Mouse (Mus musculus) mature B cell (primary cell): Measurements from ENCODE around the gene Carm1.
"Not testable (repeated sequence)": the region's sequence is repeated elsewhere in the genome, so short reads cannot be mapped to it uniquely, and the experiment has no call there.

Source experiments
- in situ Hi-C: fragments of 300-500 bp; cut with MboI; formaldehyde crosslinking; loops from 2 replicates; pipeline ENCODE4 v1.14.3; 2019

The Carm1 gene

DNA sequence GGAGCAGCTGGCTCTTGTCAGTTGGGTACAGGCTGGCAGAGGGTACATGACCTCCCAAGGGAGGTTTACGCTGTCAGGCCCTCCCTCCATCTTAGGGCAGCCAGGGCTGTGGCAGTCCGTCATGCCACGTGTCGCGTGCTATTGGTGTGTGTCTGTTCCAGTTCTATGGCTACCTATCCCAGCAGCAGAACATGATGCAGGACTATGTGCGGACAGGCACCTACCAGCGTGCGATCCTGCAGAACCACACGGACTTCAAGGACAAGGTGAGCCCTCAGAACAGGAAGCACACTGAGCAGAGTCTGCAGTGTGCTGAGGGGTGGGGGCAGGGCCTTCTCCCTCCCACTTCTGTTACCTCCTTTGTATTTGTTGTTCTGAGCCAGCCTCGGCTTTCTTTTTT lies 28.6 kb downstream of the Carm1 start:
- in situ Hi-C loops, result no loop called here

DNA sequence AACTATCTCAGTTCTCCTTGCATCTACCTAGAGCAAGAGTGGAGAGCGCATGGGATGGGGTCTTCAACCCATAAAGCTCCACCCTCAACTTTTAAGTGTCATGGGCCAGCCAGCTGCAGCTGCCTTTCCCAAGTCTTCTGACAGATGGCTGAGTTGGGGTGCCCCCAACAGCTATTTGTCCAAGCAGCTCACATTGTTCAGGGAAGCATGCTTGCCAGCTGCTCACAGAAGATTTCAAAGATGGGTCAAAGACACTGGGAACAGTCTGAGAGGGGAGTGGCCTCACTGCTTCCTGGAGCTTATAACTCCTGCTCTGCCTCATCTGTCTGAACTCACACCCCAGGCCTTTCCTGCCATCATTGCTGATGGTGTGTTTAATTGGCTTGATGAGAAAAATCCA lies 29.6 kb downstream of the Carm1 start:
- in situ Hi-C loops, result no loop called here

DNA sequence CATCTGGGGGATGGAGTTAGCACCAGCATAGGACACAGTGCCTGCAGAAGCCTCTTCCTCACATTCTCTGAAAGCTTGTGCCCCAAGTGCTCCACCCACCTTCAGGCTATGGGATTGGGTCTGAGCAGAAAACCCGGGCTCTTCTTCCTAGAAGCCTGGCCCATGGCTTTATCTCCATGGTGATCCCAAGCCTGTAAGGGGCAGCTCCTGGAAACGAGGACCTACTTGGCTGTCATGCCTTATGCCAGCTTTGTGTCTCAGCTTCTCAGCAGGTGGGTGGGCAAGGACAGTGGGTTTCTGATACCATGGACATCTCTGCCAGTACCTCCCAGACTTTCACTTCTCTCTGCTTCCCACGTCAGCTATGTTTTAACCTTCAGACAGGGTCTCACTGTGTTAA lies 31.5 kb downstream of the Carm1 start:
- in situ Hi-C loops, result no loop called here

DNA sequence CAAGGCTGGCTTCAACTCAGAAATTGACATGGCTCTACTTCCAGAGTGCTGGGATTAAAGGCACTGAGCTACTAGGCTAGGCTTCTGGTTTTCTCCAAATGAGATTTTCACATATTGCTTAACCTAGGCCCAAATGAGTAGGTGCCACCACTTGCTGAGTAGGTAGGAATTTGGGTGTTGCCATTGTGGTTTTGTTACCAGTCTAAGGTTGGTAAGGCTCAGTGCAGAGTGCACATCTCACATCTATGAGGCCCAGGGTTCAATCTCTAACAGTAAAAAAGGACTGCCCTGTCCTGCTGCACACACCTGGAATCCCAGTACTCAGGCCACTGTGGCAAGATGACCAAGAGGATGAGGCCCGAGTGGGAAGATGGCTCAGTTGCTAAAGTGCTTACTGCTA lies 38.7 kb downstream of the Carm1 start:
- in situ Hi-C loops, result no loop called here

DNA sequence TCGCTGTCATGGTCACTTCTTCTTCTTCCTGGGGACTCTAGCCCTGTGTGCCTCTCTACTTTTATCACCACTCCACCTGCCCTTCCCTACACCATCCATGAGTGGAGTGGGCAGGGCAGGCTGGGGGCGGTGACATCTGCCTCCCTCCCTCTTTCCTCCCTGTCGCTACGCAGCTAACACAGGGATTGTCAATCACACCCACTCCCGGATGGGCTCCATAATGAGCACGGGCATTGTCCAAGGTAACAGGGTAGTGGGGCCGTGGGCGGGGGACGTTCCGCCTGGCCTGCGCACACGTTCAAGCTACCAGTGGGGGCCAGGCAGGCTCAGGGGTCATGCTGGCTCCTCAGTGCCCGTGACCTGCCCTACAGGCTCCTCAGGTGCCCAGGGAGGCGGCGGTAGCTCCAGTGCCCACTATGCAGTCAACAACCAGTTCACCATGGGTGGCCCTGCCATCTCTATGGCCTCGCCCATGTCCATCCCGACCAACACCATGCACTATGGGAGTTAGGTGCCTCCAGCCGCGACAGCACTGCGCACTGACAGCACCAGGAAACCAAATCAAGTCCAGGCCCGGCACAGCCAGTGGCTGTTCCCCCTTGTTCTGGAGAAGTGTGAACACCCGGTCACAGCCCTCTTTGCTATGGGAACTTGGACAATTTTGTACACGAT lies 41.1 kb downstream of the Carm1 start:
- in situ Hi-C loops, result no loop called here

DNA sequence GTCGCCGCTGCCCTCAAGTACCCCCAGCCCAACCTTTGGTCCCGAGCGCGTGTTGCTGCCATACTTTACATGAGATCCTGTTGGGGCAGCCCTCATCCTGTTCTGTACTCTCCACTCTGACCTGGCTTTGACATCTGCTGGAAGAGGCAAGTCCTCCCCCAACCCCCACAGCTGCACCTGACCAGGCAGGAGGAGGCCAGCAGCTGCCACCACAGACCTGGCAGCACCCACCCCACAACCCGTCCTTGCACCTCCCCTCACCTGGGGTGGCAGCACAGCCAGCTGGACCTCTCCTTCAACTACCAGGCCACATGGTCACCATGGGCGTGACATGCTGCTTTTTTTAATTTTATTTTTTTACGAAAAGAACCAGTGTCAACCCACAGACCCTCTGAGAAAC lies 41.7 kb downstream of the Carm1 start:
- in situ Hi-C loops, result no loop called here

DNA sequence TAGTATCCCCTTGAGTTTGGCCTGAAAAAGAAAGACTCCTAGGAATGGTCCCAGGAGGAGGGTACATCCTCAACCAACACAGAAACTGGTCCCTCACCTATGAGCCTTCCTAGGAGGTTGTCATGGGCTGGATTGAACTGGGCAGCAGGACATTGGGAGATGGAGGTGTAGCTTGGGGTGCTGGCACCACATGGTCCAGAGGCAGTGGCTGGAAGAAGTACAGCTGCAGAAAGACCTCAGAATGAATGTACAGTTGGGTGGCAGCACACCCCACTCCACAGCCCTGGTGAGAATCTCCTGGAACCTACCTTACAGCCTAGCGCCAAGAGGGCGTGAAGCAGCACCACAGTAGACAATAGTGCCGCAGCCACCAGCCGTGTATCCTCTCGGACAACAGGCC lies 42.8 kb downstream of the Carm1 start:
- in situ Hi-C loops, result no loop called here

DNA sequence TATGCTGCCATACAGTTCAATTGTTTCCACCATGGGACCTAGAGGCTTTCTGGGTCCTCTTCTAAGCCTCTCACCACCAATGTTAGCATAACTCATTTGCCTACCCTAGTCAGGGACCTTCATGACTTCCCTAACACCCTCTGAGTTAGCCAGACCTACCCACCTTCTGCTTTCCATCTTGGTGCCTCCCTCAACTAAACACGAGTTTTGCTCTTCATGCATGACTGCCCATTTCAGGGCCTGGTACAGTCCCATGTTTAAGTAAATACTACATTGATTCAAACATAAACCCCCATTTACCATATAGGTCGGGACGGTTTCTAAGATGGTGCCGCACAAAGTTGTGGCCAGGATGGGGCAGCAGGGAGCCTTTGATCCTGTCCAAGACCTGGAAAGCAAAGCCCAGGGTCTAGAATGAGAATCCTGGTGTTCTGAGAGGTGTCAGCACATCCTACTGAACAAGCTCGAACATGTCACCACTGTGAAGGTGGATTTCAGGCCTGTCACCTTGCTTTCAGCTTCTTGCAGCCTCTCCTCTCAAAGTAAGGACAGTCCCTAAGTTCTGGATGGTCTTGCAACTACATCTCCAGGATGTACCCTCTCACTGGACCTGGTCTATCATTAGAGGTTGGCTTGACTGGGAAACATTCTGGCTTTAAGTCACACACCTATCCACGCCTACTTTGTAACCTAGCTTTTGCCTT lies 44.6 kb downstream of the Carm1 start:
- in situ Hi-C loops, result no loop called here

DNA sequence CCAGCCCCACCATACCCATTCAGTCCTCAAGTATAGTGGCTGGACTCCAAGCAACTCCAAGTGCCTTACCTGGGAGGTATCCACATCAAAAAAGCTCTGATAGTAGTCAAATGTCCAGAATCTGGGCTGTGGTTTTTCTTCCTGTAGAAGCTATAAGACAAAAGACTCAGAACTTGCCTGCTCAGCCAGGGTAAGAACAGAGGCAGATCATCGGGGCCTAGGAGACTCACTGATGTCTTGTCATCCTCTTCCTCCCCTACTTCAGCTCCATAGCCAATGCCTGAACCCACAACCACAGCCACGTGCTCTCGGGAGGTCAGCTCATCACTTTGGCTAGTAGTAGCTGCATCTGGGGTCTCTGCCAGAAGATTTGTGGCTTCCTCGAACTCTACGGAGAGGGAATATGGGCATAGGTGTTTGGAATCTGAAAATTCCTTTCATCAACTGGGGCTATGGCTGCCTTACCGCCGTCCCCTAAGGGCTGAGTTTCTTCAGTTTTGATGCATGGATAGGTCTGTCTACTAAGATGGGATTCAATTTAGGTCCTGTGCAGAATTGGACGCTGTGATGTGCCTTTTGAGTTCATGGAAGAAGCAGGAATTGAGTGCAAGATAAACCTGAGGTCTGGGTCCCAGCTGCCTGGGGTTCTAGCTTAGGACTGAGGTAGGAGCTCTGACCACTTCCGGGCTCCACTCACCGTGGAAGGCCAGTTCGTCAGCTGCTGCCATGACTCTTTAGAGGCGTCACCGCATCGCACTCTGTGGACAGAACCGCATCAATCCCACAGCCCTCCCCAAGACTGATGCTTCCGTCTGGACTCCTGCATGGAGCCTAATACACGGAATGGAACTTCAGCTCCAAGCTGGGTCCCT lies 45.4 kb downstream of the Carm1 start:
- in situ Hi-C loops, result no loop called here

DNA sequence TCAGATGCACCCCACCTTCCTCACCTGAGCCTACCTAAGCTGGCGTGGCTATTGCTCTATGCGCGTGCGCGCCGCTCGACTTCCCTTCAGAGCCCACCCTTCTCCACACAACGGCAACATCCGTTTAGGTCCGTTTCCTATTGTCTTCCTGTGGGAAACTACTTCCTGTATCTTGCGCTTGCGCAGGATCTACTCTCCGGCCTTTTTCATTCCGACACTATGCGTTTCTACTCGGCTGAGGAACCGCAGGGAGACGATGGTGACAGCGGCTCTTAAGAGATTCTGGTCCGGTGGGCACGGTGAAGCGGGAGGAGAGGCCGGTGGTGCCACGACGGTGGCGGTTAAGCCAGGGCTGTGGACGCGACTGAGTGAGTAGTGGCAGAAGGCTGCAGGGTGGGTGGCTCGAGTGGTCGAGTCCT lies 46.0 kb downstream of the Carm1 start, which contains the start of the genes Timm29 and Yipf2:
Gene Timm29, plus strand, starts transcription at position 20 of the 419 bp plus-strand sequence.
Gene Yipf2, minus strand, starts transcription at position 126 of the 419 bp plus-strand sequence.
- in situ Hi-C loops, result no loop called here

DNA sequence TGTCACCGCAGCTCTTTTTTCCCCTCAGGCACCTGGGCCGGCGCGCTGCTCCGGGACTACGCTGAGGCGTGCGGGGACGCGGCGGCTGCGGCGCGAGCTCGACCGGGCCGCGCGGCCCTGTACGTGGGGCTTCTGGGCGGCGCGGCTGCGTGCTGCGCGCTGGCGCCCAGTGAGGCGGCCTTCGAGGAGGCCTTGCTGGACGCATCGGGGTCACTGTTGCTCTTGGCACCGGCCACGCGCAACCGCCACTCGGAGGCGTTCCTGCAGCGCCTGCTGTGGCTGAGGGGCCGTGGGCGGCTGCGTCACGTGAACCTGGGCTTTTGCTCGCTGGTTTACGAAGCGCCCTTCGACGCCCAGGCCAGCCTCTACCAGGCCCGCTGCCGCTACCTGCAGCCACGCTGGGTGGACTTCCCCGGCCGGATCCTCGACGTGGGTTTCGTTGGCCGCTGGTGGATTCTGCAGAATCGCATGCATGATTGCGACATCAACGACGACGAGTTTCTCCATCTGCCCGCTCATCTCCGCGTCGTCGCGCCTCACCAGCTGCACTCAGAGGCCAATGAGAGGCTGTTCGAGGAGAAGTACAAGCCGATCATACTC lies 46.5 kb downstream of the Carm1 start:
- in situ Hi-C loops, result no loop called here

DNA sequence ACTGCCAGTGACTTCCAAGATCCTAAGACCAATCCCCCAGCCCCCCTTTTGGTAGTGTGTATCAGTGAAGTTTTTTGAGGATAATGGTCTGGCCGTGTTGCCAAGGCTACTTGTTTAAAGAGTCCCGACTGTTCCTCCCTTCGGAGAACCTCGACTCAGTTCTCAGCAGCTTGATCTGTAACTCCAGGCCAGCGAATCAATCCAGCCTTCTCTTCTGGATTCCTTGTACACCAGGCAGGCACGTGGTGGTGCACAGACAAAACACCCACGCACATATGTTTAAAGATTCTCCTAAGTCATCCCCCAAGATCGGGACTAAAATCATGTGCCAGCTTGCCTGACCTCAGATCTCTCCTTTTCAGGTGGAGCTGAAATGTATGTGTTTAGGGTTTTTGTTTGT lies 47.7 kb downstream of the Carm1 start:
- in situ Hi-C loops, result not testable (repeated sequence)

DNA sequence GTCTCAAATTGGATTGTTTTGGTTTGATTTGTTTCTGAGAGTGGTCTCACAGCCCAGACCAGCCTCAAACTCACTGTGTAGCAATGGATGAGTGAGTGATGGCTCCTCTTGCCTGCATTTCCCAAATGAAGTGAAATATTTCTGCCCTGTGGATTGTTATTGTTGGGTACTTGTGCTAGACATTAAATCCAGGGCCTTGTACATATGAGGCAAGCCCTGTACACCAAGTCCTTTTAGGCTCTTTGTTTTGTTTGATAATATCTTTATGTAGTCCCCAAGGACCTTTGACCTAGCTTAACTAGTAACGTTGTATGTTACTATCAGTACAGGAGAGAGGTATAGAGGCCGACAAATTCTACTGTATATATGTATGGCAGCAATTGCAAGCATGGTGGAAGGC lies 48.1 kb downstream of the Carm1 start:
- in situ Hi-C loops, result no loop called here

DNA sequence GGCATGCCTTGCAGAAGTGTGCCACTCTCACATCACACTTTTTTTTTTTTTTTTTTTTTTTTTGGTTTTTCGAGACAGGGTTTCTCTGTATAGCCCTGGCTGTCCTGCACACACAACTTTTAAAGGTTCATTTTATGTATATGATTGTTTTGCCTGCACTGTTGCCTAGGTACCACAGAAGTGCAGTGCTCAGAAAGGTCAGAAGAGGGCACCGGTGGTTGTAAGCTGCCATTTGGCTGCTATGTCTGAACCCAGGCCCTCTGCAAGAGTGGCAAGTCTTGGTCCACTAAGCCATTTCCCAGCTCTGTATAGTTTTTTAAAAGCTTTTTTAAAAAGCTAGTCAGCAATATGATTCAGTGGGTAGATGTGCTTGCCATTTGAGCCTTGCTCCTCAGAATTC lies 51.5 kb downstream of the Carm1 start:
- in situ Hi-C loops, result no loop called here

DNA sequence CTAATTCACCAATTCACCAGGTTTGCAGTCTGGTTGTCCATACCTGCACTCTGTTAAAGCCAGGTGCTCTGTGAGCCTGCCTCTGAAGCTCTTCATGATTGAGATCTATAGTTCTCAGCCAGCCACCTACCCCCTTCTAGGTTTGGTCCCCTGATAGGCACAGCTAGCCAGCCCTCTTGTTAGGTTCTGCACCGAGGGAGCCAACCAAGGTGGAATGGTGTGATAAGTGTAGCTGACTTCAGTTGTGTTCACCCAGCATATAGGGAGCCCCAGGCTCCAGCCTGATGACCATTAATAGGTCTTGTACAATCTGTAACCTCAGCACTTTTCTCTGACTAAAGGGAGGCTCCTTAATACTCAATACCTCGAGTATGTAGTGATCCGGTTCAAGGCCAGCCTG lies 53.5 kb downstream of the Carm1 start:
- in situ Hi-C loops, result no loop called here

DNA sequence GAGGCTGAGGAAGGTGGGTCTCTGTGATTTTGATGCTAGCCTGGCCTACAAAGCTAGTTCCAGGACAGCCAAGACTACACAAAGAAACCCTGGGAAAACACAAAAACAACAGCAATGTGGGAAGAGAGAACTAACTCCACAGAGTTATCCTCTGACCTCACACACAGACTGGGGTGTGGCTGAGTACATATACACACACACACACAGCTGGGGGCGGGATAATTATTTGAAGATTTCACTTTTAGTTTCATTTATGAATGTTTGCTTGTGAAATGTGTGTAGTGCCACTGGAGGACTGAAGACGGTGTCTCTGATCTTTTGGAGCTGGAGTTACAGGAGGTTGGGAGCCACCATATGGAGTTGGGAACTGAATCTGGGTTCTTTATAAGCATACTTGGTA lies 54.4 kb downstream of the Carm1 start:
- in situ Hi-C loops, result no loop called here

DNA sequence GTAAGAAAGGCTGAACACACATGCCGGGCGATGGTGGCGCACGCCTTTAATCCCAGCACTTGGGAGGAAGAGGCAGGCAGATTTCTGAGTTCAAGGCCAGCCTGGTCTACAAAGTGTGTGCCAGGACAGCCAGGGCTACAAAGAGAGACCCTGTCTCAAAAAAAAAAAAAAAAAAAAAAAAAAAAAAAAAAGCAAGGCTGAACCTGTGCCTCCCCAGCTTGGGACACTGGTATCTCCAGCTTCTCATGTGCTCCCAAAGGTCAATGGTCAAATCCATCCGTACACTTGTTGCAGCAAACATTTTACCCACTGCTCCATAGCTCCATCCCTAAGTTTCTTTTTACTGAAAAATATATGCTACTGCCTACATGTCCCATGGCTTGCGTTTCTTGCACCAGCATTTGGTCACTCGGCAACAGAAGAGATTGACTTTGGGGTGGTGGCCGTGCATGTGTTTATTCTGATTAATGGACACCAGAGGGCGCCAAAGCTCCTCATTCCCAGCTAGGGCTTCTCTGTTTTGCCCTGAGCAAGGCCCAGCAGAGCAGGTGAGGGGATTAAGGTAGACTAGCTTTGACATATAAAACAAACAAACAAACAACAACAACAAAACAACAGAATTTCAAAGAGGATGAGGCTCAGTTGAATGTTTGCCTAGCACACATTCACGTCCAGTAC lies 55.2 kb downstream of the Carm1 start:
- in situ Hi-C loops, result no loop called here

DNA sequence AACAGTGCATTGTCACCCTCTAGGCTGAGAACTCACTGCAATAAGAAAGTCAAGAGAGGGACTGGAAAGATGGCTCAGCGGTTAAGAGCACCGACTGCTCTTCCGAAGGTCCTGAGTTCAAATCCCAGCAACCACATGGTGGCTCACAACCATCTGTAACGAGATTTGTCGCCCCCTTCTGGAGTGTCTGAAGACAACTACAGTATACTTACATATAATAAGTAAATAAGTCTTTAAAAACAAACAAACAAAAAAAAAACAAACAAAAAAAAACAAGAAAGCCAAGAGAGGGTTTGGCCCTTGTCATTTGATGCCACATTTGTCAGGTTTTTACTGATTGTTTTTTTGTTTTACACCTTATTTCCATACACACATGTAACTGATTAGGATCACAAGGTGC lies 57.4 kb downstream of the Carm1 start:
- in situ Hi-C loops, result no loop called here

DNA sequence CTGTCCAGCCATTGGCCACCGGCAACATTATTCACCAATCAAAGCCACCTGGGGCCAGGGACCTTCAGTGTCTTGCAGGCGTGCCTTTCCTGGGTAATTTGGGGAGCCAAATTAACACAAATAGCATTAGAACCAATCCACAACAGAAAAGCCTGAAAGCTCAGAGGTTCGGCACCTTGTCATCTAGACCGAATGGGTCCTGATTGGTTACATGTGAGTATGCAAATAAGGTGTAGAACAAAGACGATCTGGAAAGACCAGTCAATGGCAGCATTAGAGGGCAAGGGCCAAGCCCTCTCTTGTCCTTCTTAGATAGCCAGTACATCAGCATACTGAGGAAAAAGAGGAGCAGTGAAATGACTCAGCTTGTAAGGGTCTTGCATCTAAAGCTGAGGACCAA lies 59.2 kb downstream of the Carm1 start:
- in situ Hi-C loops, result no loop called here

DNA sequence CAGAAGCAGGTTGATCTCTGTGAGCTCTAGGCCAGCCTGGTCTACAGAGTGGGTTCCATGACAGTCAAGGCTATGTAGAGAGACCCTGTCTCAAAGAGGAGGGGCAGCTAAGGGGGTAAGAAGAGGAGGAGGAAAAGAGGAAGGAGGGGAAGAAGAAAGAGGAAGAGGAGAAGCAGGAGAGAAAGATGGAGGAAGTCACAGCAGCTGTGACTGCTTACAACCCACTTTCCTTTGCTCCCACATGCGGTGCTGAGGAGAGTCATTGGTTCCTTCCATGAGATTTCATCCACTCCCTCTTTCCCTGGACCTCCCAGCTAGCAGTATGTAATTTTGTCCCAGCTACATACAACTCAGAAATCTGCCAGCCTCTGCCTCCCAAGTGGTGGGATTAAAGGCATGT lies 60.0 kb downstream of the Carm1 start:
- in situ Hi-C loops, result no loop called here

DNA sequence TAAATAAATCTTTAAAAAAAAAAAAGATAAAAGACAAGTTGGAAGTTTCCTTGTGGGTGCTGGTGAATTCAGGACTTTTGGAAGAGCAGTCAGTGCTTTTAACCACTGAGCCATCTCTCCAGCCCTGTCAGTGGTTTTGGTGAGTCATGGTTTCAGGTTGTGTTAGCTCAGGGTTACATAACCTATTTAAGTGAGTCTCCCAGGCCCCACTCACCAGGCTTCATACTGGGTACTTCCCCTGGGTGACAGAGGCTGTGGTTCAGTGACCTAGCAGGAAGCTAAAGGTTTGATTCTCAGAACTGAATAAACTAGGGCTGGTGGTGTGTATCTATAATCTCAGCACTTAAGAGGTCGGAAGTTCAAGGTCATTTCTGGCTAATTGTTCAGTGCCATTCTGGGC lies 63.2 kb downstream of the Carm1 start:
- in situ Hi-C loops, result no loop called here
